Mouse (Mus musculus): ENCODE data around the gene Mustn1. TPM values are rescaled to one million over a fixed set of nuclear protein-coding genes. Genes with fewer than 3 reads are reported as not detected.

The Mustn1 gene
- polyA plus RNA-seq (2014; fragmentation: Nextera tagmentation; extraction: Ambion mirVana): 0.94 and 1.2 TPM in 2 replicates

DNA sequence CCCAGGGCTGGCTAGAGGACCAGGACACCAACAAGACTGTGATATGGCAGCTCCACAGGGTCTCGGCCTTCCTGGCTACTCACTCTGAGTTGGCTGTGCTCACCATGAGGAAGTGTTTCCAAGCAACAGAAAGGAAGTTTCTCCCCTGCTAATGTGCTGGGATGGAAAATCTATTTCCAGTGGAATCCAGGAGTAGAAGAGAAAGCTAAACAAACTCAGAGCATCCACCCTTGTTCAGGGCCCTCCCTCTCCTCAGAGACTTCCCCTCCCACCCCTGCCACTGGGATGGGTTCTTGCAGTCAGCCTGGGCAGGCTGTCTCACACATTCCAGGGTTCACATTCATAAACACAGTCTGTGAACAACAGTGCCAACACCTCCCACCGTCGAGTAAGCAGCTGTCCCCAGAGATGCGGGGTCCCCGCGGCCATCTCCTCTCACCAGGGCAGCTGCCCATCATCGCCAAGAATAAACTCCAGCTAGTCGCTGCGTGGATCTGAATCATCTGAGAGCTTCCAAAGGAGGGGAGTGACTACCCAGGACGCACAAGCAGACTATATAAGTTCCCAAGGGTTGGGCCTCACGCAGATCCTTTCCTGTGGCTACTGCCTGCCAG, at the start of gene Mustn1:
Gene Mustn1, plus strand, starts transcription at position 243 of the 614 bp plus-strand sequence.
- no peak within 1 kb of the TSS for H3K9ac ChIP-seq (ENCODE audit: low read depth, low read length)
- WGBS: 77% methylated on average over 11 of the region's 11 CpGs
- ATAC-seq (ENCODE audit: low FRiP score) (no peak), DNase-seq (ENCODE audit: low spot score) (no peak)
- no peak within 1 kb of the TSS for H3K4me2 ChIP-seq (replicated peaks; ENCODE audit: low read depth, low read length)
- H3K36me3 ChIP-seq (ENCODE audit: control insufficient read depth, insufficient read depth, low read length): no peaks in the 10 kb centered on the region
- no peaks in the 10 kb centered on the region for H3K27me3 ChIP-seq (ENCODE audit: control insufficient read depth, insufficient read depth, low read length)
- H3K4me1 ChIP-seq (replicated peaks; ENCODE audit: control insufficient read depth, insufficient read depth, low read length): no peaks in the 10 kb centered on the region
- no peak within 1 kb of the TSS for H3K4me3 ChIP-seq (ENCODE audit: low read depth, low read length)
- H3K27ac ChIP-seq (ENCODE audit: low read depth, low read length): no peak within 1 kb of the TSS
- H3K9me3 ChIP-seq (ENCODE audit: control insufficient read depth, low read length): no peaks in the 10 kb centered on the region

DNA sequence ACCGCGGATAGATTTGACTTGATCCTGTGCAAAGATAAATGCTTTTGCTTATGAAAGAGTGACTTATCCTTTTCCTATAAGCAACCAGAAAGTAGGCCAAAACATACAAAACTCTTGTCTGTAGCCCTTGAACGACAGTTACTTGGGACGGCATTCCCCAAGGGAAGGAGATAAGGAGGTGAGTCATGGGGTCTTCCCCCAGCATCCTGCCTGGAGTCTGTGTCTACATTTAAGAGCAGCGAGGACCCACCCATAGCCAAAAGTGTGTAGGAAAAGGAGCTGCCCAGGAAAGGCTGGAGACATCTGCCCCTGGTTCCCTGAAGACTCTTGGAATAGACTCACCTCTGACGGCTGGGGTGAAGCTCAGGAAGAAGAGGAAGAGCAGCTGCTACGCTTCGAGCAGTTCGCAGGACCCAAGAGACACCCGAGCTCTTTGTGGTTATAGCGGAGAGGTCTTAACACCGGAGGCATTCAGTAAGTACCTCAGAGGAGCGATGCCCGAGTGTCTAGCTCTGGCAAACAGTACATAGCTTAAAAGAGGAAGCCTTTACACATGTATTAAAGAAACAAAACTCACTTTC, 41.5 kb upstream of the Mustn1 start:
- H3K36me3 ChIP-seq (ENCODE audit: control insufficient read depth, insufficient read depth, low read length): no peaks in the 10 kb centered on the region
- no peak for ATAC-seq (ENCODE audit: low FRiP score)

DNA sequence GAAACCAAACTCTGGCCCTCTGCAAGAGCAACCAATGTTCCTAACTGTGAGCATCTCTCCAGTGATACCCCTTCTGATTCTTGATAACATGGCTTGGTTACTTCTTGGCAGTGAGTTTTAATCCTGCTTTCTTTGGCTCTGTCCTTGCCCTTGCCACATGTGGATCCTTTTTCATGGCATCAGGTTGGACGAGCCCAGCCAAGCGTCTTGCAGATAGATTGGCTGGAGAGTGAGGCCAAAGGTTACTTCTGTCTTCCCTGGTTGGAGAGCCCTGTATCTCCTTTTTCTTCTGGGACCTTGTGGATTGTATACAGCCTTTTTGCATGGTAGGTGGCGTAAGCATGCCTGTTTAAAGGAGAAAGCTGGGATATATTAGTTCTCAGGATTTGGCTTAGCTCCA, 35.3 kb upstream of the Mustn1 start:
- H3K27ac ChIP-seq (ENCODE audit: low read depth, low read length): no peak overlapping the region
- H3K9ac ChIP-seq (ENCODE audit: low read depth, low read length): no peak overlapping the region
- no peak overlapping the region for H3K4me2 ChIP-seq (replicated peaks; ENCODE audit: low read depth, low read length)
- DNase-seq (ENCODE audit: low spot score) (no peak), ATAC-seq (ENCODE audit: low FRiP score) (no peak)
- H3K4me1 ChIP-seq (replicated peaks; ENCODE audit: control insufficient read depth, insufficient read depth, low read length): no peaks in the 10 kb centered on the region
- H3K27me3 ChIP-seq (ENCODE audit: control insufficient read depth, insufficient read depth, low read length): no peaks in the 10 kb centered on the region
- no peaks in the 10 kb centered on the region for H3K9me3 ChIP-seq (ENCODE audit: control insufficient read depth, low read length)
- H3K4me3 ChIP-seq (ENCODE audit: low read depth, low read length): no peak overlapping the region
- 89% methylated on average over 3 of the region's 3 CpGs for WGBS
- H3K36me3 ChIP-seq (ENCODE audit: control insufficient read depth, insufficient read depth, low read length): no peaks in the 10 kb centered on the region

More for the DNA sequence above, 41.5 kb upstream of the Mustn1 start:
- no peak overlapping the region for H3K4me2 ChIP-seq (replicated peaks; ENCODE audit: low read depth, low read length)
- H3K9me3 ChIP-seq (ENCODE audit: control insufficient read depth, low read length): no peaks in the 10 kb centered on the region
- no peak overlapping the region for H3K9ac ChIP-seq (ENCODE audit: low read depth, low read length)
- WGBS: 93% methylated on average over 14 of the region's 14 CpGs
- no peak overlapping the region for H3K27ac ChIP-seq (ENCODE audit: low read depth, low read length)
- H3K27me3 ChIP-seq (ENCODE audit: control insufficient read depth, insufficient read depth, low read length): no peaks in the 10 kb centered on the region
- no peaks in the 10 kb centered on the region for H3K4me1 ChIP-seq (replicated peaks; ENCODE audit: control insufficient read depth, insufficient read depth, low read length)
- DNase-seq (ENCODE audit: low spot score): no peak
- H3K4me3 ChIP-seq (ENCODE audit: low read depth, low read length): no peak overlapping the region

DNA sequence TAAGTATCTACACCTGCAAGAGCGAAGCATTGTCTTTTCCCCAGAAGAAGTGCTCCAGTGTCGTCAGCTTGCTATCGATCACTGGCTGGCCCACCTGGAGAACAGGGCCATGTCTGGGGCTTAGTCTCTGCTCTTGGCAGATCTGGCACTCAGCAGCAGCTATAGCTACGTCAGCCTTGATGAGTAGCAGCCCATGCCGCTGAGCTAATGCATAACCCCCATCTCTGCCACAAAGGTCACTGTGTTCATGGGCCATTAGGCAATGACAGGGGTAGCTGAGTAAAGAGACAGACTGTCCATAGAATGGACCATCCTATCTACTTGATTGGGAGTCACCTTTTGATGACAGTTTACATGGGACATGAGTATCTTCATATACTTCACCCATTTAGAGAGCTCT, 28.5 kb upstream of the Mustn1 start:
- no peak for DNase-seq (ENCODE audit: low spot score)
- no peak for ATAC-seq (ENCODE audit: low FRiP score)

DNA sequence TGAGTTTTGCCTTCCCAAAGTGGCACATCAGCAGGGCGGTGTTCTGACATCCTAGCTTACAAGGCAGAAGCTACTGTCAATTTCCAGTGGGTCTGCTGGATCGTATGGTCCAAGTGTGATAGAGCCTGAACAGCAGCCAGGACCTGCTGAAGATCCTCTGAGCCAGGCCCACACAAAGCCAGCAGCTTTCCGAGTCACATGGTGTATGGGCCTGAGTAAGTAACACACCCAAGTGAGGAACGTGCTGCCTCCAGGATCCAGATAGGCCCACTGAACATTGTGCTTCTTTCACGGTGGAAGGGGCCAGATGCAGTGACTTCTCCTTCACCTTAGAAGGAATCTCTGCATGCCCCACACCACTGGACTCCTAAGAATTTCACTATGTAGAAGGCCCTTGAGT, 26.7 kb upstream of the Mustn1 start:
- no peaks in the 10 kb centered on the region for H3K9me3 ChIP-seq (ENCODE audit: control insufficient read depth, low read length)
- DNase-seq (ENCODE audit: low spot score) (no peak), ATAC-seq (ENCODE audit: low FRiP score) (no peak)
- 95% methylated on average over 5 of the region's 5 CpGs for WGBS
- no peak overlapping the region for H3K9ac ChIP-seq (ENCODE audit: low read depth, low read length)
- H3K4me1 ChIP-seq (replicated peaks; ENCODE audit: control insufficient read depth, insufficient read depth, low read length): no peaks in the 10 kb centered on the region
- no peaks in the 10 kb centered on the region for H3K27me3 ChIP-seq (ENCODE audit: control insufficient read depth, insufficient read depth, low read length)
- H3K4me3 ChIP-seq (ENCODE audit: low read depth, low read length): no peak overlapping the region
- H3K27ac ChIP-seq (ENCODE audit: low read depth, low read length): no peak overlapping the region
- no peaks in the 10 kb centered on the region for H3K36me3 ChIP-seq (ENCODE audit: control insufficient read depth, insufficient read depth, low read length)
- H3K4me2 ChIP-seq (replicated peaks; ENCODE audit: low read depth, low read length): no peak overlapping the region

More for the DNA sequence above, 28.5 kb upstream of the Mustn1 start:
- Histone ChIP-seq H3K36me3 (ENCODE audit: control insufficient read depth, insufficient read depth, low read length) (no peaks in the 10 kb centered on the region), H3K4me3 (ENCODE audit: low read depth, low read length) (no peak overlapping the region), H3K9ac (ENCODE audit: low read depth, low read length) (no peak overlapping the region), H3K27me3 (ENCODE audit: control insufficient read depth, insufficient read depth, low read length) (no peaks in the 10 kb centered on the region), H3K9me3 (ENCODE audit: control insufficient read depth, low read length) (no peaks in the 10 kb centered on the region), H3K4me2 (replicated peaks; ENCODE audit: low read depth, low read length) (no peak overlapping the region), H3K4me1 (replicated peaks; ENCODE audit: control insufficient read depth, insufficient read depth, low read length) (no peaks in the 10 kb centered on the region), H3K27ac (ENCODE audit: low read depth, low read length) (no peak overlapping the region)
- 88% methylated on average over 5 of the region's 5 CpGs for WGBS

DNA sequence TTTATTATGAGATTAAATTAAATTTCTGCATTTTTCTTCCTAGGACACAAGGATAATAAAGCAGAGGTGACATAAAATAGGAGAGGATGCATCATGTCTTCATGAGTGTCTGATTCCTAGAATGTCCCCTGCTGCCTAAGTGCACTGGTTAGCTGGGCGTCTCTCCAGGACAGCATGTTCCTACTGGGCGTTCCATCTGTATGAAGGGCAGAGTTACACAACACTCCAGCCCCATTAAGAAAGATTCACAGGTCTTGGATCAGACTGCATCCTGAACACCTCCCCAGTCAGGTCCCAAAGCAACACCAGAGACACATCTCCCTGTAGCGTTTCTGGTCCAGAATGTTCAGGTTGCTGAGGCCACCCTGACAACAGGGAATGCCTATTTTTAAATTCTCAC, 23.7 kb upstream of the Mustn1 start:
- ATAC-seq (ENCODE audit: low FRiP score) (no peak), DNase-seq (ENCODE audit: low spot score) (no peak)
- H3K4me2 ChIP-seq (replicated peaks; ENCODE audit: low read depth, low read length): no peak overlapping the region
- H3K9ac ChIP-seq (ENCODE audit: low read depth, low read length): no peak overlapping the region
- H3K4me3 ChIP-seq (ENCODE audit: low read depth, low read length): no peak overlapping the region
- H3K9me3 ChIP-seq (ENCODE audit: control insufficient read depth, low read length): no peaks in the 10 kb centered on the region
- H3K36me3 ChIP-seq (ENCODE audit: control insufficient read depth, insufficient read depth, low read length): no peaks in the 10 kb centered on the region
- H3K4me1 ChIP-seq (replicated peaks; ENCODE audit: control insufficient read depth, insufficient read depth, low read length): no peaks in the 10 kb centered on the region
- WGBS: 86% methylated on average over 3 of the region's 3 CpGs
- no peaks in the 10 kb centered on the region for H3K27me3 ChIP-seq (ENCODE audit: control insufficient read depth, insufficient read depth, low read length)
- no peak overlapping the region for H3K27ac ChIP-seq (ENCODE audit: low read depth, low read length)

DNA sequence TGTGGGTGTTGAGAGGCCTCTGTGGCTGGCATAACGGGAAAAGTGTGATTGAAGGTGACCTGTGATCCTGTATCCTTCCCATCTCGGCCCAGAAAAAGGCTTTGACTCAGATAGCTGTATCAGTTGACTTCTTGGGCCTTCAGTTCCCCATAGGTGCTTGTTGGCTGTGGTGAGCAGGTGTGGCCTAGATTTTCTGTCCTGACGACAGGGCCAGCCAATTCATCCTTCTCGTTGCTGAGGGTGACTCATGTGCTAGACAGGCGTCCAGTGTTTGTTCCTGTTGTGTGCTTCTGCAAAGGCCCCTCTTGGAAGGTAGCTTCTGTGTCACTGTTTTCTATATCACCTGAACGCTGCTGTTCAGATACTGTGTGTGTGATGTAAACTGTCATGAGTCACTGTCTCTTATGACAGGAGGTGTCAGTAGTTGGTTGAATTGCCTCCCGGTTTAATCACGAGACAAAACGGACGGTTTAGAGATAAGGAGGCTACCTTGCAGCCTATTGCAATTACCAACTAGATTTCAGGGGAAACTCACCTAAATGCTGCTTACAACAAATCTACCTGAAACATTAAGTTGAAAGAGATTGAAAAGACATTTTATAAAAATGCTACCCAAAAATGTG, 22.0 kb upstream of the Mustn1 start:
- DNase-seq (ENCODE audit: low spot score) (no peak), ATAC-seq (ENCODE audit: low FRiP score) (no peak)
- Histone ChIP-seq H3K9ac (ENCODE audit: low read depth, low read length) (no peak overlapping the region), H3K4me2 (replicated peaks; ENCODE audit: low read depth, low read length) (no peak overlapping the region), H3K27me3 (ENCODE audit: control insufficient read depth, insufficient read depth, low read length) (no peaks in the 10 kb centered on the region), H3K4me3 (ENCODE audit: low read depth, low read length) (no peak overlapping the region), H3K4me1 (replicated peaks; ENCODE audit: control insufficient read depth, insufficient read depth, low read length) (no peaks in the 10 kb centered on the region), H3K36me3 (ENCODE audit: control insufficient read depth, insufficient read depth, low read length) (no peaks in the 10 kb centered on the region), H3K9me3 (ENCODE audit: control insufficient read depth, low read length) (no peaks in the 10 kb centered on the region), H3K27ac (ENCODE audit: low read depth, low read length) (no peak overlapping the region)
- WGBS: 88% methylated on average over 10 of the region's 10 CpGs

DNA sequence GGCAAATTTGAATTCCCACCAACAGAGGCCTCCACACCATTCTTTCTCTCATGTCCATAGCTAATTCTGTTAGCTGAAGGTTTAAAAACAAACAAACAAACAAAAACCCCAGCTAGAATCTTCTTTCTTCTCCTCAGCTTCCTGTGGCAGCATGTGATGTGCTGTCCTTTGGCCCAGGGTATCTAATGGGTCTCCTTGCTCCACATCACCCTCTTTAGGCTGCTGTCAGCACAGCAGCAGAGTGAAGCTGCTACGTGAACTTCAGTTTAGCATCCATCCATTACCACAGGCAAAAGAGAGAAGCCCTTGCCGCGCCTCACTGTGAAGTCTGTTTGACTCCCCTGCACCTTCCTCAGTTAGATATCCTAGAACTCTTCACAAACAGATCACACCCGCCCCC, 21.0 kb upstream of the Mustn1 start:
- H3K9me3 ChIP-seq (ENCODE audit: control insufficient read depth, low read length): no peaks in the 10 kb centered on the region
- no peaks in the 10 kb centered on the region for H3K36me3 ChIP-seq (ENCODE audit: control insufficient read depth, insufficient read depth, low read length)
- H3K27me3 ChIP-seq (ENCODE audit: control insufficient read depth, insufficient read depth, low read length): no peaks in the 10 kb centered on the region
- H3K27ac ChIP-seq (ENCODE audit: low read depth, low read length): no peak overlapping the region
- no peak overlapping the region for H3K4me2 ChIP-seq (replicated peaks; ENCODE audit: low read depth, low read length)
- no peak for DNase-seq (ENCODE audit: low spot score)
- H3K4me1 ChIP-seq (replicated peaks; ENCODE audit: control insufficient read depth, insufficient read depth, low read length): no peaks in the 10 kb centered on the region
- no peak overlapping the region for H3K4me3 ChIP-seq (ENCODE audit: low read depth, low read length)
- WGBS: 89% methylated on average over 4 of the region's 4 CpGs
- no peak for ATAC-seq (ENCODE audit: low FRiP score)
- H3K9ac ChIP-seq (ENCODE audit: low read depth, low read length): no peak overlapping the region

Data from hindbrain, embryonic 11.5 days (tissue).